Mouse (Mus musculus): Measurements from ENCODE around the gene Sall4.

- TF ChIP-seq CTCF (IDR thresholded peaks at IDR 0.05), result no peak
- TF ChIP-seq EP300 (IDR thresholded peaks at IDR 0.05), result no peak
These were observed 18.4 kb upstream of the Sall4 start for GRCm38 (mm10) chr2:168786174-168786573.
